Mouse (Mus musculus): ENCODE measurements around the gene Clic1. TPM values are rescaled to one million over a fixed set of nuclear protein-coding genes. Genes with fewer than 3 reads are reported as not detected.

Clic1 gene
- polyA plus RNA-seq, 1 experiment, result 321 TPM

- WGBS, result 64% methylated on average over 10 of the region's 10 CpGs
- no peak for TF ChIP-seq POLR2A (IDR thresholded peaks at IDR 0.05; ENCODE audit: control insufficient read depth, extremely low read depth, insufficient read depth, low read length, poor library complexity)
- TF ChIP-seq CTCF (IDR thresholded peaks at IDR 0.05; ENCODE audit: borderline replicate concordance, control insufficient read depth, extremely low read depth, insufficient read depth, low read length, poor library complexity), result no peak
These were observed 16.3 kb downstream of the Clic1 start, which contains the start of gene Mpig6b for GRCm38 (mm10) chr17:35066084-35066483. Gene Mpig6b, minus strand, starts transcription at chr17:35066184.

GRCm38 (mm10) chr17:35068213-35068914 is 18.6 kb downstream of the Clic1 start:
- Histone ChIP-seq H3K4me3 (ENCODE audit: control insufficient read depth, insufficient read depth, low read length) (no peak overlapping the region), H3K27me3 (ENCODE audit: control insufficient read depth, insufficient read depth, low read length) (peaks cover 16% of the 10 kb centered on the region), H3K36me3 (ENCODE audit: control insufficient read depth, insufficient read depth, low read length) (no peaks in the 10 kb centered on the region), H3K27ac (ENCODE audit: control insufficient read depth, insufficient read depth, low read length) (no peak overlapping the region), H3K4me1 (replicated peaks; ENCODE audit: control insufficient read depth, insufficient read depth, low read length) (peaks cover 31% of the 10 kb centered on the region)
- no peak for TF ChIP-seq POLR2A (IDR thresholded peaks at IDR 0.05; ENCODE audit: control insufficient read depth, extremely low read depth, insufficient read depth, low read length, poor library complexity)
- DNase-seq, result no peak
- WGBS, result 68% methylated on average over 17 of the region's 17 CpGs

More at GRCm38 (mm10) chr17:35066084-35066483, 16.3 kb downstream of the Clic1 start, which contains the start of gene Mpig6b:
- Histone ChIP-seq H3K4me3 (ENCODE audit: control insufficient read depth, insufficient read depth, low read length) (peak within 1 kb of the TSS; percentile 32), H3K27me3 (ENCODE audit: control insufficient read depth, insufficient read depth, low read length) (peaks cover 16% of the 10 kb centered on the region), H3K36me3 (ENCODE audit: control insufficient read depth, insufficient read depth, low read length) (no peaks in the 10 kb centered on the region), H3K27ac (ENCODE audit: control insufficient read depth, insufficient read depth, low read length) (no peak within 1 kb of the TSS), H3K4me1 (replicated peaks; ENCODE audit: control insufficient read depth, insufficient read depth, low read length) (peaks cover 23% of the 10 kb centered on the region)
- DNase-seq, result no peak

DNA sequence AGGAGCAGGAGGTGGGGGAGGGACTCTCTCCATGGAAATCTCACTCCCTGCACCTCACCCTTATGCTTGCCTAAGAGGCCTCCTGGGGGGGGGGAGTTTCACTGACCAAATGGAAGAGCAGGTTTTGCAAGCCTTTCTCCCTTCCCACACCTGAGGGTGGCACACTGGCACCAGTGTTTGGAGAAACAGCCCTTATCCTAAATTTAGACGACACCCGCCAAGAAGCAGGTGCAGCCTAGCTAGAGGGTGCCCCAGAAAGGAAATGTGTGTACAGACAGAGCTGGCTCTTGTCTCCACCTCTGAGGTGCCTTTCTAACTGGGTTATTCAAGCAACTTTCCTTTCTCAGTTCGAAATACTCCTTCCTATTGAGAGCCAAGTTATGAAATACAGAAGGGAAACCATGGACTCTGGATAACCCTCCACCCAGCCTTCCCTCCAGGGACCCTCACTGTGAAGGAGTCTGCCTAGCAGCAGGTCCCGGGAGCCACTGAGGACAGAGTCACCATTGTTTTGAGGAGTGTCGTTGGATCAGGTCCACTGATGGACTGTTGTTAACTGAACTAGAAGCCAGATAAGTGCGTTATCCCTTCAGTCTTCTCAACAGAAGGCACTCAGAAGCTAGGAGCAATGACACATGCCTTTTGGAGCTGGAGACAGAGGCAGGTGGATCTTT is 20.9 kb downstream of the Clic1 start:
- H3K36me3 ChIP-seq (ENCODE audit: control insufficient read depth, insufficient read depth, low read length), result no peaks in the 10 kb centered on the region
- H3K4me1 ChIP-seq (replicated peaks; ENCODE audit: control insufficient read depth, insufficient read depth, low read length), result peaks cover 32% of the 10 kb centered on the region
- H3K27ac ChIP-seq (ENCODE audit: control insufficient read depth, insufficient read depth, low read length), result peak overlapping the region; percentile 93
- H3K27me3 ChIP-seq (ENCODE audit: control insufficient read depth, insufficient read depth, low read length), result peaks cover 5% of the 10 kb centered on the region; the same call in 1 of the 2 replicates
- no peak for TF ChIP-seq POLR2A (IDR thresholded peaks at IDR 0.05; ENCODE audit: control insufficient read depth, extremely low read depth, insufficient read depth, low read length, poor library complexity)
- TF ChIP-seq CTCF (IDR thresholded peaks at IDR 0.05; ENCODE audit: borderline replicate concordance, control insufficient read depth, extremely low read depth, insufficient read depth, low read length, poor library complexity), result no peak
- WGBS, result 43% methylated on average over 6 of the region's 6 CpGs
- H3K4me3 ChIP-seq (ENCODE audit: control insufficient read depth, insufficient read depth, low read length), result no peak overlapping the region
- DNase-seq, result peak; percentile 67

GRCm38 (mm10) chr17:35071454-35071853 is 21.7 kb downstream of the Clic1 start:
- WGBS, result 91% methylated on average over 9 of the region's 9 CpGs
- Histone ChIP-seq H3K4me3 (ENCODE audit: control insufficient read depth, insufficient read depth, low read length) (no peak overlapping the region), H3K4me1 (replicated peaks; ENCODE audit: control insufficient read depth, insufficient read depth, low read length) (peaks cover 32% of the 10 kb centered on the region), H3K27ac (ENCODE audit: control insufficient read depth, insufficient read depth, low read length) (no peak overlapping the region; the same call in 1 of the 2 replicates), H3K36me3 (ENCODE audit: control insufficient read depth, insufficient read depth, low read length) (no peaks in the 10 kb centered on the region), H3K27me3 (ENCODE audit: control insufficient read depth, insufficient read depth, low read length) (no peaks in the 10 kb centered on the region; the same call in 1 of the 2 replicates)
- DNase-seq, result no peak
- TF ChIP-seq CTCF (IDR thresholded peaks at IDR 0.05; ENCODE audit: borderline replicate concordance, control insufficient read depth, extremely low read depth, insufficient read depth, low read length, poor library complexity) (no peak), POLR2A (IDR thresholded peaks at IDR 0.05; ENCODE audit: control insufficient read depth, extremely low read depth, insufficient read depth, low read length, poor library complexity) (no peak)

DNA sequence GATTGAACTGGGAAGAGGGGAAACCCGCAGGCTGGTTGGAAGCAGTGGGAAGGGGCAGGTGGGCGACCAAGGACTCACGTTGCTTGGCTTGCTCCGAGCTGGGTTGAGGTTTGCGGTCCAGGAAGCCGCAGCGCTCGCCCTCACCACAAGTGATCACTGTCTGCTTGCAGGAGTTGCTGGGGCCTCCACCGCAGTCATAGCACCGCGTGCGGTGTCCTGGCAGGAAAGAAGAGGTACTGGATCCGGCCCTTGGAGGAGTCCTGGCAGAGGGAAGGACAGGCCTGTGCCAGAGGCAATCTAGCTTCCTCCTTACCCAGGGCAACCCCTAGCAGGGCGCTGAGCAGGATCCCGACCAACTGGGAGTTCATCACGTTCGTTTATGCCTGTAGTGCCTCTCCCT is 24.3 kb downstream of the Clic1 start:
- TF ChIP-seq CTCF (IDR thresholded peaks at IDR 0.05; ENCODE audit: borderline replicate concordance, control insufficient read depth, extremely low read depth, insufficient read depth, low read length, poor library complexity) (no peak), POLR2A (IDR thresholded peaks at IDR 0.05; ENCODE audit: control insufficient read depth, extremely low read depth, insufficient read depth, low read length, poor library complexity) (no peak)
- Histone ChIP-seq H3K36me3 (ENCODE audit: control insufficient read depth, insufficient read depth, low read length) (no peaks in the 10 kb centered on the region), H3K4me3 (ENCODE audit: control insufficient read depth, insufficient read depth, low read length) (no peak overlapping the region), H3K27ac (ENCODE audit: control insufficient read depth, insufficient read depth, low read length) (no peak overlapping the region), H3K27me3 (ENCODE audit: control insufficient read depth, insufficient read depth, low read length) (no peaks in the 10 kb centered on the region; the same call in 1 of the 2 replicates), H3K4me1 (replicated peaks; ENCODE audit: control insufficient read depth, insufficient read depth, low read length) (peaks cover 43% of the 10 kb centered on the region)
- 8% methylated on average over 17 of the region's 17 CpGs for WGBS
- peak; percentile 25 for DNase-seq

- TF ChIP-seq POLR2A (IDR thresholded peaks at IDR 0.05; ENCODE audit: control insufficient read depth, extremely low read depth, insufficient read depth, low read length, poor library complexity) (no peak), CTCF (IDR thresholded peaks at IDR 0.05; ENCODE audit: borderline replicate concordance, control insufficient read depth, extremely low read depth, insufficient read depth, low read length, poor library complexity) (no peak)
- peaks cover 30% of the 10 kb centered on the region for H3K4me1 ChIP-seq (replicated peaks; ENCODE audit: control insufficient read depth, insufficient read depth, low read length)
- no peak for DNase-seq
- no peaks in the 10 kb centered on the region for H3K36me3 ChIP-seq (ENCODE audit: control insufficient read depth, insufficient read depth, low read length)
- no peaks in the 10 kb centered on the region; the same call in 1 of the 2 replicates for H3K27me3 ChIP-seq (ENCODE audit: control insufficient read depth, insufficient read depth, low read length)
- no peak within 1 kb of the TSS for H3K27ac ChIP-seq (ENCODE audit: control insufficient read depth, insufficient read depth, low read length)
- no peak within 1 kb of the TSS for H3K4me3 ChIP-seq (ENCODE audit: control insufficient read depth, insufficient read depth, low read length)
- 63% methylated on average over 10 of the region's 10 CpGs for WGBS
These were observed 26.9 kb downstream of the Clic1 start, which contains the start of gene Ly6g6e for GRCm38 (mm10) chr17:35076507-35077176. Gene Ly6g6e, plus strand, starts transcription at chr17:35076902.
